In genomic region chr2:113387991-113388390, GRCm38 (mm10) we compare ENCODE assay signal across 29 mouse cellular contexts.
DNase-seq lines count a peak whose midpoint lies in the region; ATAC-seq and TF ChIP-seq lines count a peak whose summit lies in the region.
"Had no signal": no experiment of that assay in that cellular context is flagged by ENCODE, and none has a peak within 500 bp of the region (broad histone marks: within the 10 kb centered on the region; RNA-seq: fewer than 3 reads in every experiment).

No protein-coding gene starts in this region.

- peak; percentile 80 for ATAC-seq in frontal cortex, adult (ENCODE audit: low TSS enrichment)
- ATAC-seq: activated CD4-positive, CD25-positive, alpha-beta regulatory T cell, adult 4 months; forebrain, embryonic 16.5 days; intestine, embryonic 16.5 days had no signal

- no peak for DNase-seq in frontal cortex, postnatal 10 days (ENCODE audit: low spot score in 2 of 2)
- peak; percentile 82 for DNase-seq in right cerebral cortex, adult 18-20 months
- no peak for DNase-seq in right cerebral cortex, postnatal 4 days
- DNase-seq in left cerebral cortex, adult 2 months (ENCODE audit: extremely low spot score in 1 of 2, low spot score in 2 of 2), result no peak
- peak; percentile 64 to 71 for DNase-seq in right cerebral cortex, postnatal 36 days (ENCODE audit: low spot score in 2 of 2)
- no peak for DNase-seq in lung, postnatal 4 days
- DNase-seq in lung, postnatal 25 days (ENCODE audit: low spot score), result no peak
- DNase-seq: adrenal gland, adult 2 months; cerebellum, adult 11-12 months; cerebellum, adult 9-11 months; gastrocnemius, postnatal 25 days; heart, postnatal 4 days; kidney, adult 9 months; kidney, postnatal 10 days; midbrain, embryonic 14.5 days; retina, postnatal 1 day; spleen, adult 18-20 months; thymus, adult 18-20 months; thymus, postnatal 25 days had no signal

- H3K4me3 ChIP-seq in left cerebral cortex, adult 2 months, result no peak overlapping the region
- H3K4me3 ChIP-seq: embryonic facial prominence, embryonic 13.5 days; hindbrain, embryonic 13.5 days; limb, embryonic 13.5 days; lung, embryonic 15.5 days; neural tube, embryonic 15.5 days had no signal

- H3K27ac ChIP-seq in left cerebral cortex, adult 2 months, result peak overlapping the region; percentile 81
- H3K27ac ChIP-seq: embryonic facial prominence, embryonic 13.5 days; hindbrain, embryonic 13.5 days; limb, embryonic 13.5 days; lung, embryonic 15.5 days; macrophage; neural tube, embryonic 15.5 days had no signal

- no peak for TF ChIP-seq CTCF in left cerebral cortex, adult 2 months (IDR thresholded peaks at IDR 0.05)

- intact Hi-C loops in left cerebral cortex, adult 2 months (cut with DNase I), result loop anchor here (5.0 kb wide), 1 partner anchor 51 kb away; no protein-coding TSS in a partner anchor

Comparison
In these comparisons a context has a peak if more than half of its experiments do, and no peak if none do; other contexts are left out.
1. DNase-seq: peak in right cerebral cortex, adult 18-20 months (single experiment) and right cerebral cortex, postnatal 36 days (2 of 2); none in frontal cortex, postnatal 10 days (0 of 2), right cerebral cortex, postnatal 4 days (single experiment), left cerebral cortex, adult 2 months (0 of 2), lung, postnatal 4 days (0 of 2) and lung, postnatal 25 days (single experiment).